Mouse (Mus musculus) lung, adult 2 months (tissue): Measurements from ENCODE around the gene Ptprn. TPM values are rescaled to one million over a fixed set of nuclear protein-coding genes. Genes with fewer than 3 reads are reported as not detected.
A peak's percentile ranks its signal among the peaks of the same experiment; 100 is the strongest.

ENCODE experiments used
- DNase-seq: peaks from one replicate; pipeline ENCODE4 v3.0.0; 2022
- H3K4me1 ChIP-seq: fragments of 200-500 bp; 2 replicates; pipeline ENCODE4 v1.6.1; 2011; ENCODE audit warnings: low read length; ENCODE audit not compliant: control insufficient read depth, insufficient read depth
- H3K4me3 ChIP-seq: fragments of 200-500 bp; replicated peaks from 2 replicates; pipeline ENCODE3; 2011; ENCODE audit warnings: low read depth, mild to moderate bottlenecking, control low read depth, low read length; ENCODE audit errors: extremely low read depth
- CTCF ChIP-seq: fragments of 200-500 bp; IDR thresholded peaks from 2 replicates; pipeline ENCODE4 v1.5.1; 2011; ENCODE audit warnings: mild to moderate bottlenecking, low read length, control low read depth; ENCODE audit not compliant: insufficient read depth
- POLR2A ChIP-seq: fragments of 200-500 bp; IDR thresholded peaks from 2 replicates; pipeline ENCODE4 v1.6.1; 2011; ENCODE audit warnings: low read depth, mild to moderate bottlenecking, control low read depth, low read length, borderline replicate concordance; ENCODE audit errors: extremely low read depth
- WGBS: fragments of 180-500 bp; shearing (Covaris S2); methylation state at CpG from one replicate; pipeline ENCODE4 v1.1.7; 2018; 5-methylcytosine and 5-hydroxymethylcytosine counted together
- polyA plus RNA-seq: library from polyadenylated mRNA; depleted of rRNA; stranded (reverse); fragments of >200 nt; gene quantifications from 2 replicates; pipeline ENCODE4 v1.2.3, GENCODE M21; 2012

Ptprn gene
- polyA plus RNA-seq, 1 experiment: 2.1 TPM

GRCm38 (mm10) chr1:75289376-75289775 is 25.1 kb upstream of the Ptprn start:
- Histone ChIP-seq H3K4me3 (no peak overlapping the region), H3K4me1 (no peaks in the 10 kb centered on the region; the same call in 1 of the 2 replicates)
- no peak for TF ChIP-seq CTCF
- TF ChIP-seq POLR2A: no peak
- 16% methylated on average over 7 of the region's 7 CpGs for WGBS
- DNase-seq: no peak

GRCm38 (mm10) chr1:75284911-75285310 is 20.6 kb upstream of the Ptprn start:
- 65% methylated on average over 7 of the region's 7 CpGs for WGBS
- Histone ChIP-seq H3K4me3 (no peak overlapping the region), H3K4me1 (no peaks in the 10 kb centered on the region; the same call in 1 of the 2 replicates)
- TF ChIP-seq POLR2A (no peak), CTCF (no peak)
- no peak for DNase-seq

DNA sequence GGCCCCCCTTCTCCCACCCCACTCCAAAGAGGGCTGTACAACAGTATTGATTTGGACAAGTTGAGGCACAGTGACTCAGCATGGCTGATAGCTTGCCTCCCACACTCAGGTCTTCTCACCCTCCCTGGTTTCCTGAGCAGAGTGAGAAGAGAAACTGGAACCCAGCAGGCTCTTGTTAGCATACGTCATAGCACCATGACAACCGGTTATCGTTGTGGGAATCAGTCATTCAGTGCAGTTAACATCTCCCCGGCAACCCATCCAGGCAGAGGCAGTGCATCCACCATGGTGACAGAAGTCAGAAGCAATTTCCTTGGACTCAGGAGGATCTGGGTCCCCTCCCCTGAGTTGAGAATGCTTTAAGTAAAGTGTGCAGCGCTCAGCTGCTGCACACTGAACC is 18.7 kb upstream of the Ptprn start:
- no peak for TF ChIP-seq CTCF
- TF ChIP-seq POLR2A: no peak
- no peaks in the 10 kb centered on the region; the same call in 1 of the 2 replicates for H3K4me1 ChIP-seq
- DNase-seq: no peak
- 72% methylated on average over 5 of the region's 5 CpGs for WGBS
- H3K4me3 ChIP-seq: no peak overlapping the region

GRCm38 (mm10) chr1:75278228-75278627 is 13.9 kb upstream of the Ptprn start, which contains the start of gene Resp18:
Gene Resp18, minus strand, starts transcription at chr1:75278415.
- no peak for DNase-seq
- WGBS: 7% methylated on average over 13 of the region's 13 CpGs

GRCm38 (mm10) chr1:75277195-75278188 is 13.2 kb upstream of the Ptprn start:
- no peak for TF ChIP-seq CTCF
- no peak for TF ChIP-seq POLR2A
- Histone ChIP-seq H3K4me3 (no peak overlapping the region), H3K4me1 (no peaks in the 10 kb centered on the region)
- 7% methylated on average over 23 of the region's 23 CpGs for WGBS
- peak; percentile 34 for DNase-seq

More at GRCm38 (mm10) chr1:75278228-75278627, 13.9 kb upstream of the Ptprn start, which contains the start of gene Resp18:
- H3K4me1 ChIP-seq: no peaks in the 10 kb centered on the region
- H3K4me3 ChIP-seq: no peak within 1 kb of the TSS
- TF ChIP-seq POLR2A (no peak), CTCF (no peak)

GRCm38 (mm10) chr1:75262969-75263951 is 1.0 kb downstream of the Ptprn start:
- WGBS: 3% methylated on average over 40 of the region's 40 CpGs
- DNase-seq: peak; percentile 41
- no peaks in the 10 kb centered on the region for H3K4me1 ChIP-seq
- TF ChIP-seq CTCF (no peak), POLR2A (no peak)
- H3K4me3 ChIP-seq: no peak overlapping the region

- TF ChIP-seq CTCF (no peak), POLR2A (no peak)
- H3K4me1 ChIP-seq: no peaks in the 10 kb centered on the region
- no peak overlapping the region for H3K4me3 ChIP-seq
- DNase-seq: no peak
Measured at GRCm38 (mm10) chr1:75261278-75261677, 3.0 kb downstream of the Ptprn start.

DNA sequence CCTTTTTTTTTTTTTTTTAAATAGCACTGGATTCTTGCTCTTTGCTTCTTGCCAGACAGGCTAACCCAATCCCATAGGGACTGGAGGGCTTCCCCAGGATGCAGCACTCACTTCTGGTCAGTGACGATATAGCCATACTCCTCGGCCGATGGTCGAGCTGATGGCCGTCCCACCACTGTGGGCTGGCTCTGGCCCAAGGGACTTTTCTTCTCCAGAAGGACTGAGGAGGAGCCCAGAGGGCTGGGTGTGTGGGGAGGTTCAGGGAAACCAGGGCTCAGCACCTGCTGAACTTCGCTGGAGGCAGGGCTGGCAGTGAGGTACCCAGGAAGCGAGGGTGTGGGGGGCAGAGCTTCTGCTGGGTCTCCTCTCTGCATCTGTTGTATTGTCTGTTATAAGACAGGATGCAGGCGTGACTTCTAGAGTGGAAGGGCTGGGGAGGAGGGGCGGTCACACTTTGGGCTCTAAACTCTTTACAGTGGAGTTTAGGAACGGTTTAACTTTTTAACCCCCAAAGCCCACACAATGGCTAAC is 8.7 kb downstream of the Ptprn start:
- WGBS: 46% methylated on average over 10 of the region's 10 CpGs
- no peak overlapping the region for H3K4me3 ChIP-seq
- TF ChIP-seq POLR2A (no peak), CTCF (no peak)
- peaks cover 2% of the 10 kb centered on the region; the same call in 1 of the 2 replicates for H3K4me1 ChIP-seq
- no peak for DNase-seq

DNA sequence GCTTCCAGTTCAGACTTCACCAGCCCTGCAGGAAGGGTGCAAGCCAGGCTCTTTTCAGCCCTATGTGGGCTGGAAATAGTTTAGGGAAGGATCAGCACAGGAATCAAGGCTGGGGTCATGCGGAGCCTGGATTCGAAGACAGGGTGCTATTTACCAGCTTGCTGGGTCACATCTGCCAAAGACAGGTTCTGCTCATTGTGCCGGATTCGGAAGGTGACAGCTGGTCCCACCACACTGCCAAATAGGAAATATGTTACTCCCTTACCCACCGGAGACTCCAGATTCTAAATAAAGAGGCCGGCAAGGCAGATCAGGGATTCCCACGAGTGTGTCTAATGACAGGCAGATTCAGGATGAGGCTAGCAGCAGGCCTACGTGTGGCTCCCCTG is 9.7 kb downstream of the Ptprn start:
- WGBS: 68% methylated on average over 8 of the region's 8 CpGs
- Histone ChIP-seq H3K4me1 (peaks cover 2% of the 10 kb centered on the region; the same call in 1 of the 2 replicates), H3K4me3 (no peak overlapping the region)
- no peak for DNase-seq
- TF ChIP-seq POLR2A: no peak
- no peak for TF ChIP-seq CTCF
